Mouse (Mus musculus) bone marrow macrophage, adult 2 months (primary cell): ENCODE measurements at regions not wholly inside any gene's neighbourhood (a gene's known extent, or its start where the extent isn't known, plus 50 kb on each side); places are given as distances from the start of the nearest gene placed in this dataset.

ENCODE experiments used
- CTCF ChIP-seq: IDR thresholded peaks from 2 replicates; pipeline ENCODE4 v1.5.1; 2012; ENCODE audit warnings: low read depth, mild to moderate bottlenecking, low read length, moderate library complexity
- POLR2A ChIP-seq: IDR thresholded peaks from 2 replicates; pipeline ENCODE4 v1.6.1; 2012; ENCODE audit warnings: mild to moderate bottlenecking, low read depth, low read length, borderline replicate concordance

GRCm38 (mm10) chr15:97466906-97467465 lies 219.9 kb upstream of the Amigo2 start:
- no peak for TF ChIP-seq CTCF
- no peak for TF ChIP-seq POLR2A
